Mouse (Mus musculus) monocyte, adult 5-6 weeks (primary cell): Measurements from ENCODE around the gene C2cd4b. TPM values are rescaled to one million over a fixed set of nuclear protein-coding genes. Genes with fewer than 3 reads are reported as not detected.

Experiments
- ATAC-seq: fragments of 153-309, 156-312 bp; replicated peaks from 2 replicates; pipeline ENCODE4 v1.8.0; 2017; ENCODE audit warnings: mild to moderate bottlenecking; ENCODE audit not compliant: low TSS enrichment, insufficient number of reproducible peaks, severe bottlenecking, poor library complexity, low FRiP score
- total RNA-seq: library from RNA; stranded (forward); fragments of 200-1000, 200-491, 200-594 nt; gene quantifications from 3 replicates; pipeline ENCODE4 v1.2.3, GENCODE M21; 2017

Gene C2cd4b
- total RNA-seq, 1 experiment from 2014 or later, result not detected

DNA sequence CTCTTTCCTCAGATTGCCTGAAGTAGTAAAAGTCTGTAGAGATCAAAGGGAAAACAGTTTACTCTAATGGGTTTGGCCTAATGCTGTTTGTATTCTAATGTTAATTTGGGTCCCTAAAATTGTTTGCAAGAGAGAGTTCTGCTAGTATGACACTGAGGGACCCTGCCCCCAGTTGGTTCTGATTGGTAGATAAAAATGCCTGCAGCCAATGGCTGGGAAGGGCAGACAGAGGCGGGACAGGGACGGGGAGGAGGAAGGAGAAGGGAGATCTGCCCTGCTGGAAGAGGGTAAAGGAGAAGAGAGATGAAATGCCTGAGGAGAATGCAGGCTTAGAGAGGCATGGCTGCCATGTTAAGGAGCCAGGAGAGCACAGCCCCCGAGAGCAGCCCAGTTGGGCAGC lies 7.7 kb downstream of the C2cd4b start:
- ATAC-seq, result no peak

GRCm38 (mm10) chr9:67768843-67769242 lies 9.6 kb downstream of the C2cd4b start:
- no peak for ATAC-seq

DNA sequence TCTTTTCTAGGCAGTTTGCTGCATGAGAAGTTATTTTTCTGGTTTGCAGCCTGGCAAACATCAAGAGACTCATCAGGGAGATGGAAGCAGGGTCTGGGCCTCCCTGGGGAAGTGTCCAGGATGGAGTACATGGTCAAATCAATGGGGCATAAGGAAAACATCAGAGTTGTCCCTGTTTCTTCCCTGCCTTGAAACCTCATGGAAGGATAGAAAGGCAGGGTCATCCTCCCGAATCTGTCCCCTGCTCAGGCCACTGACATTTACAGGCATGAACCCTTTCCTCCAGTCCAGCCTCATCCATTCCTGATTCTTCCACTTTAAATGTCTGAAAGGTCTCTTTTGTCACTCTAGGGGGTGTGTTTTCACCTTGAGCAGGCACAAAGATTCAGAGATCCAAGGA lies 10.2 kb downstream of the C2cd4b start:
- ATAC-seq, result no peak

GRCm38 (mm10) chr9:67771293-67771692 lies 12.1 kb downstream of the C2cd4b start:
- no peak for ATAC-seq

- ATAC-seq, result no peak
Measured at GRCm38 (mm10) chr9:67774201-67774600, 15.0 kb downstream of the C2cd4b start.

- ATAC-seq, result no peak
Measured at GRCm38 (mm10) chr9:67778553-67778952, 19.3 kb downstream of the C2cd4b start.

- no peak for ATAC-seq
Measured at GRCm38 (mm10) chr9:67782786-67783185, 23.5 kb downstream of the C2cd4b start.

DNA sequence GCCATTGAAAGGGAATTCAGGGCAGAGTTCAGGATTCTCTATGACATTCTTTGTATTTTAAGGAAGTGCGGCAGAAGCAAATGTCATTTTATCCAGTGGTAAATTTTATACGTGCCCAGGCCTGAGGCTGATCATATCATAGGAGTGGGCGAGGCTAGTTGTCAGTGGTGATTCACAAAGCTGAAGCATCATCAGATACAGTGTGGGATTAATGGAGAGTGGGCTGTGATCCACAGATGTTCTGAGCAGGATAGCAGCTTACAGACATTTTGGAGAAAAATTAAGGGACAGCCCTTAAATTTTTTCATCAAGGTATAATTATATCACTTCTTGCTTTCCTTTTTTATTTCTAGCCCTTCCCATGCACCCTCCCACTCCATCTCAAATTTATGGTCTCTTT lies 24.2 kb downstream of the C2cd4b start:
- no peak for ATAC-seq

DNA sequence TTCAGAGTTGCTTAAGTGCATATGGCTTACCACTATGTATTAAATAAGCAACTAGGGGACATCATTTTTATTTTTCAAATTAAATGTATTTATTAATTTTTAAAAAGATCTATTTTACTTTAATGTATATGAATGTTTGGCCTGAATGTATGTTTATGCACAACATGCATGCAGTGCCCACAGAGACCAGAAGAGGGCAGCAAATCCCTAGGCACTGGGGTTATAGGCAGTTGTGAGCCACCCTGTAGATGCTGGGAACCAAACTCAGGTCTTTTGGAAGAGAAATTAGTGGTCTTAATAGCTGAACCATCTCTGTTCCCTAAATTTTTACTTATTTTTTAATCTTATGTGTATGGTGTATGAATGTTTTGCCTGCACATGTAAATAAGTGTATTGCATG lies 24.7 kb downstream of the C2cd4b start:
- ATAC-seq, result no peak

DNA sequence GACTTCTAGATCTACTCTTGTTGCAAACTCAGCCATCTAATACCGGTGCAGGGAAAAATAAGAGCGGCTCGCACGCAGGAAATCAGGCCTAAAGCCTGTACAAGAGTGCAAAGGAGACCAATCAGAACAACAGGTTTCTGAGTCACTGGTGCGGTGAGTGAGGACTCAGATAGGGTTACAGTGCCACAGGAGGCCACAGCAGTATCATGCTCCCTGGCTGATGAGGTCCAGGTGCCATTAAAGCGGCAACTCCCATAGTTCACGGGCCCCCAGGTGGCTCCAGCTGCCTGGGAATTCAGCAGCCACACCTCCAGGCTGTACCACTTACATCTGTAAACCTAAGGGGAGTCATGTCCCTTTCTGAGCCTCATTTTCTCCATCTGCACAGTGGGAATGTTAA lies 27.1 kb downstream of the C2cd4b start:
- ATAC-seq, result no peak

- ATAC-seq, result no peak
Measured at GRCm38 (mm10) chr9:67787671-67788070, 28.4 kb downstream of the C2cd4b start.

- ATAC-seq, result no peak
Measured at GRCm38 (mm10) chr9:67792405-67792804, 33.2 kb downstream of the C2cd4b start.

DNA sequence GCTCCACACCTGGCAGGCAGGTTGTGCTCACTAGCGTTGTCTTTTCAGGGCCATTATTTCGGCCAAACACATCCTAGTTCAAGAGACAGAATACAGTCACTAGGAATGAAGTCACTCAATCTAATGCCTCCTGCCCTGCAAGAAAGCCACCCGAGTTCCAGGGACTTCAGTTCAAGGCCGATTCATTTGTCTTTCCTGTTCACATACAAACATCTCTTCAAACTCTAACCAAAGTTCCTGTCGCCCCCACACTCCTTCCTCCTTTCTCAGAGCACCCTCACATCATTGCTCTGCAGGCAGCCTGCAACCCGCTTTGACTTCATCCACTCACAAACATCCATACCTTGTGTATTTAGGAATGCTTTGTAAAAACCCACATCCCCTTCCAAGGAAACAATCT lies 34.3 kb downstream of the C2cd4b start:
- no peak for ATAC-seq

DNA sequence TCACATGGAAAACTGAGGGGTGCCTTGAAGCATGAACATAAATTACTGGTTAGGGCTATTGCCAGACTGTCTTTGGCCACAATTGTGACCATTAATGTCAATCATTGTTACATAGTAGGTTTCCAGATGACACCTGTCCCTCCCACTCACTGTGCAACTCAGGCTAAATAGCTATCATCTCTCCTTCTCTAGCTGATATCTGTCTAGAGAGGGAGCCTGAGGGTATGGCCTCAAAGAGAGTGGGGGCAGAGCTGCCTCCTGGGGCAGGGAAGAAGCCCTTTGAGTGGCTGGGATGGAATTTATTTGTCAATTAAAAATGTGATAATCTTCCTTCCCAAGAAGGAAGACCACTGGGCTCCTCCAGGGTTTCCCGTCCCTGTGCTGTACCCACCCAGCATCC lies 35.0 kb downstream of the C2cd4b start:
- no peak for ATAC-seq

GRCm38 (mm10) chr9:67794668-67795067 lies 35.4 kb downstream of the C2cd4b start:
- ATAC-seq, result no peak

GRCm38 (mm10) chr9:67795205-67795675 lies 36.0 kb downstream of the C2cd4b start:
- no peak for ATAC-seq

DNA sequence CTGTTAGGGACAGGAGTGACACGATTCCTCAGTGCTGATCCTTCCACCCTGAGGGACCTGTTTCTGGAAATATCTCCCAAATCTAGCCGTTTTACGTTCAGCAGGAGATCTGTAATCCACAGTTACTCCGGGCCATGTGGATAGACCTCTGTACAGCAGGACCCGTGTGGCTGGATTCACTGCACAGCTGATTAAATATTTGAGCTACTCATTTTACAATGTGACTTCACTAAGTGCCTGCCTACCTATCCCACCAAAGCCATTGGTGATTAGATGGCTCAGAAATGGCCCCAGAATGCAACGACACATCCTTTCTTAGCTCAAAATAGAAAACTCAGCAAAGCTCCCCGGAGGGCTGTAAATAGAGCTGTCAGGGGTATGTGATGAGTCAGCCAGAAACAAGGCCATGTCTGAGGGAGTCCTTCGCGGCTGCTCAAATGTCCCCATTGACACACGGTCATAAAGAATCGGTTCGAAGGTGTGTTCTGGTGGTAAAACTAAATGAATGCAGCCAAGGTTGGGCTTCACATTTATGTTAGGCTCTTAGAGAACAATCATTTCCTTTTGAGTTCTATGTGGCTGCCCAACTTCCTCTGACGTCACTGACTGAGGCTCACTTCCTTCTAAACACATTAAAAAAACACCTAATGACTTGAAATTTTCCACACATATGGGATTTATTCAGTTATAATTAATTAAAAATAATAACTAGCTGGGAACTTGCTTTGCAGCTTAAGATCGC lies 40.0 kb downstream of the C2cd4b start:
- ATAC-seq, result no peak

DNA sequence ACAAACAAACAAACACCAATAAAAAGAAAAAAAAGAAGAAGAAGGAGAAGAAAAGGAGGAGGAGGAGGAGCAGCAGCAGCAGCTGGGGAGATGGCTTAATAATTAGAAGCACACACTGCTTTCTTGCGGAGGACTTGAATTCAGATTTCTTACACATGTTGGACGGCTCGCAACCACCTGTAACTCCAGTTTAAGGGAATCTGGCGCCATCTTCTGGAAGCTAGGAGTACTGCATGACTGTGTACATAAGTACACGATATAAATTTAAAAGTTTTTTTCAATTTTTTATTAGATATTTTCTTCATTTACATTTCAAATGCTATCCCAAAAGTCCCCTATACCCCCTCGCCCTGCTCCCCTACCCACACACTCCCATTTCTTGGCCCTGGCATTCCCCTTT lies 43.0 kb downstream of the C2cd4b start:
- ATAC-seq, result no peak

- no peak for ATAC-seq
Measured at GRCm38 (mm10) chr9:67807000-67807399, 47.8 kb downstream of the C2cd4b start.

GRCm38 (mm10) chr9:67810527-67810926 lies 51.3 kb downstream of the C2cd4b start:
- ATAC-seq, result no peak
